Mouse (Mus musculus): ENCODE data around the gene Fgf11.

The Fgf11 gene

DNA sequence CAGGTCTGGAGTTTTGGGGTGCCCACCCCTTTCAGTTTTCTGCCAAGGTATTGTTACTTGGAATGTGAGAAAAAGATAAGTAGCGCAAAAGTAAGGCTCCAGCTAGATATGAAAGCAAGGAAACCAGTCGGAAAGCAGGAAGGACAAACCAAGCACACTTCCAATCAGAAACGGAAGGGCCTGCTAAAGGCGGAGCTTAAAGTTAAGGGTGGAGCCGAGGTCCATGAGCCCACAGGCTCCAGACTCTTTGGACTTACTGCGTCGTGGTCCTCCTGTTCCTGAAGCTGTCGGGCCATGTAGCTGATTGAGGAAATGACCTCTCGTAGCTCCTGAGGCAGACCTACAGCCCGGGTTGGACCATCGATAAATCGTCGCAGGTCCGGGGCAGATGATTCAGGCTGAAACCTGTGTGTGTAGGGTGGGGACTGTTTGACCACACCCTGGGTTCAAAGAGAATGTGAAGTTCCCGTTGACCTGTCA is 16.8 kb downstream of the Fgf11 start:
- DNase-seq (ENCODE audit: low spot score in 2 of 2) = peak; percentile 33 to 52

DNA sequence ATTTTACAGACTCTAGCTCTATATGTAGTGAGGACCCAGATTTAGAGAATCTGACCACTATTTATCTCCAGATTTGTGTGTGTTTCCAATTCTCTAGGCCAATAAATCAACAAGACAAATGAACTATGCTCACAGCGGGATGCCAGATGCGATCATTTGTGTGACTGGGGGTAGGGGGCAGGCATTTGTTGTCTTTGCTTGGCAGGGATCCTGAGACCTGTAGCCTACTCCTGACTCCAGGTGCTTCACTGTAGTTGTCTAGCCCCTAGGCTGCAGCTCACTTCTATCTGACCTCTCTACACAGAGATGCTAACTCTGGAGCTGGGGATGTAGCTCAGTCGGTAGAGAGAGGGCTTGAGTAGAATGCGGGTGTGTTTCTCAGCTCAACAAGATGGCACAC is 19.8 kb downstream of the Fgf11 start:
- DNase-seq (ENCODE audit: low spot score in 2 of 2) = no peak

GRCm38 (mm10) chr11:69778985-69779384 is 22.7 kb downstream of the Fgf11 start:
- no peak for DNase-seq (ENCODE audit: low spot score in 2 of 2)

GRCm38 (mm10) chr11:69778258-69778982 is 23.2 kb downstream of the Fgf11 start:
- DNase-seq (ENCODE audit: low spot score in 2 of 2) = no peak

- DNase-seq (ENCODE audit: low spot score in 2 of 2) = no peak
These were observed 24.0 kb downstream of the Fgf11 start for GRCm38 (mm10) chr11:69777504-69778257.

GRCm38 (mm10) chr11:69776488-69776887 is 25.2 kb downstream of the Fgf11 start:
- no peak for DNase-seq (ENCODE audit: low spot score in 2 of 2)

GRCm38 (mm10) chr11:69775716-69776115 is 25.9 kb downstream of the Fgf11 start:
- no peak for DNase-seq (ENCODE audit: low spot score in 2 of 2)

- DNase-seq (ENCODE audit: low spot score in 2 of 2) = no peak
These were observed 26.7 kb downstream of the Fgf11 start for GRCm38 (mm10) chr11:69774961-69775360.

- no peak for DNase-seq (ENCODE audit: low spot score in 2 of 2)
These were observed 34.1 kb downstream of the Fgf11 start for GRCm38 (mm10) chr11:69767625-69767909.

GRCm38 (mm10) chr11:69766872-69767624 is 34.6 kb downstream of the Fgf11 start:
- no peak for DNase-seq (ENCODE audit: low spot score in 2 of 2)

DNA sequence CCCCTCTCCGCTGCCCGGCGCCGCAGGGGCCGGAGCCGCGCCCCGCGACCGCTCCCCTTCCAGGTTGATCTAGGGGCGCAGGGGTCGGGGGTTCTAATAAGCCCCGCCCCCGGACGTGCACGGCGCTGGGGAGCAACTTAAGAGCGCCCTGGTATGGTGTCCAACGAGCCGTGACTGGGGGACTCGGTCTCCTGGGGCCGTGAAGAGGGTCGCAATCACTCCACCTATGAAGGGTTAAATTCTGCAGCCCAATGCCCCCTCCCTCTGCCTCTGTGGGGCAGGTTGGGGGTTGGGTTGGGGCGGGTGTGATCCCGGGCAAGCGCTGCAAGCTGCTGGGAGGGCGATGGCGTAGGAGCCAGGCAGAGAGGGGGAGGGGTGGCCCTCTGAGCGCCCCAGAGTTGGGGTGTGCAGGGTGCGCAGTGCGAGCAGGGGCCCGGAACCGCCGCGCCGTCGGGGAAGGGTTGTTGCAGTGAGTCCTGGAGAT is 35.5 kb downstream of the Fgf11 start:
- peak; percentile 62 to 74 for DNase-seq (ENCODE audit: low spot score in 2 of 2)

DNA sequence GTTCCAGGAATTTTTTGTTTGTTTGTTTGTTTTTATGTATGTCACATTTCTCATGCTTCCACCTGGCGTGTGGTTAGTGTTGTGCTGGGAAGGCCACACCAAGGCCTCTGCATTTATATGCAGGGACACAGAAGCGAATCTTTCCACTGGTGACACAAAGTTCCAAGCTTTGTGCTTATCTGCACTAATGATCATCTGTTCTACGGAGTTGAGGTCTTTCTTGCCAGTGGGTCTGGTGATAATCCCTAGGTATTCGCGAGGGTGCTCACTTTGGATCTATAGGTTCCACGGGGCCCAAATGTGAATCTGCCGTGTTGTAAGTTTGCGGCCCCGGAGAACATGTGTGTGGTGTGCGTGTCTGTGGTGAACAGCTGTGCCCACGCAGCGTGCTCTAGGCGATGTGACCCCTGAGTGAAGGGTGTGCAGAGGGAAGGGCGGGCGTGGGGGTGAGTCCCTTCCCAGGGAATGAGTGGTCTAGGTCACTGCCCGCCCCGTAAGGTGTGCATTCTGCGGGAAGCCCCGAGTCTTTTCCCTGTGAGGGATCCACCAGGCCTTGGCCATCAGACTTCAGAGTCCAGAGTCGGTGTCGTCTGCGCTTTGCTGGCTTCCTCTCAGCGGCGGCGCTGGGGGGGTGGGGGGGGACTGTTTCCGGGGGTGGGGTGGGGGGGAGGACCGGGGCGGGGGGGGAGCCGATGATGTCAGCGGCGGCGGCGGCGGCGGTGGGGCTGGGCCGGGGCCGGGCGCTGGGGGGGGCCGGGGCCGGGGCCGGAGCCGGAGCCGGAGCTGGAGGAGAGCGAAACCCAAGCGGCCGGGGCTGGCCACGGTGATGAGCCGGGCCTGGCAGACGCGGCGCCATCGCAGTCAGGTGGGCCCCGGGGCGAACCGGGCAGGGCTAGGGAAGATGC is 36.2 kb downstream of the Fgf11 start, which contains the start of gene Zbtb4:
Gene Zbtb4 (plus strand): TSS at position 692 of the 905 bp plus-strand sequence.
- no peak for DNase-seq (ENCODE audit: low spot score in 2 of 2)

DNA sequence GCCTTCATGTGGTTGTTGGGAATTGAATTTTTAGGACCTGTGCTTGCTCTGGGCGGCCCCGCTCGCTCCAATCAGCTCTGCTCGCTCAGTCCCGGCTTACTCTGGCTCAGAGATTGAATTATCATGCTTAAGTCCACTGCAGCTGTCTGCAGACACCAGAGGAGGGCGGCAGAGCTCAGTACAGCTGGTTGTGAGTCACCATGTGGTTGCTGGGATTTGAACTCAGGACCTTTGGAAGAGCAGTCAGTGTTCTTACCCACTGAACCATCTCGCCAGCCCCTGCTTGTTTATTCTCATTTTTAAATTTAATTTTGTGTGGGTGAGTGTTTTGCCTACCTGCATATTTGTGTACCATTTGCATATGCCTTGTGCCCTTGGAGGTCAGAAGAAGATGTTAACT is 38.1 kb downstream of the Fgf11 start:
- DNase-seq (ENCODE audit: low spot score in 2 of 2) = no peak

GRCm38 (mm10) chr11:69761868-69762267 is 39.8 kb downstream of the Fgf11 start, which contains the start of gene Slc35g3:
Slc35g3 (minus strand) TSS chr11:69761968.
- DNase-seq (ENCODE audit: low spot score in 2 of 2) = no peak

- DNase-seq (ENCODE audit: low spot score in 2 of 2) = no peak
These were observed 40.8 kb downstream of the Fgf11 start for GRCm38 (mm10) chr11:69760901-69761200.

DNA sequence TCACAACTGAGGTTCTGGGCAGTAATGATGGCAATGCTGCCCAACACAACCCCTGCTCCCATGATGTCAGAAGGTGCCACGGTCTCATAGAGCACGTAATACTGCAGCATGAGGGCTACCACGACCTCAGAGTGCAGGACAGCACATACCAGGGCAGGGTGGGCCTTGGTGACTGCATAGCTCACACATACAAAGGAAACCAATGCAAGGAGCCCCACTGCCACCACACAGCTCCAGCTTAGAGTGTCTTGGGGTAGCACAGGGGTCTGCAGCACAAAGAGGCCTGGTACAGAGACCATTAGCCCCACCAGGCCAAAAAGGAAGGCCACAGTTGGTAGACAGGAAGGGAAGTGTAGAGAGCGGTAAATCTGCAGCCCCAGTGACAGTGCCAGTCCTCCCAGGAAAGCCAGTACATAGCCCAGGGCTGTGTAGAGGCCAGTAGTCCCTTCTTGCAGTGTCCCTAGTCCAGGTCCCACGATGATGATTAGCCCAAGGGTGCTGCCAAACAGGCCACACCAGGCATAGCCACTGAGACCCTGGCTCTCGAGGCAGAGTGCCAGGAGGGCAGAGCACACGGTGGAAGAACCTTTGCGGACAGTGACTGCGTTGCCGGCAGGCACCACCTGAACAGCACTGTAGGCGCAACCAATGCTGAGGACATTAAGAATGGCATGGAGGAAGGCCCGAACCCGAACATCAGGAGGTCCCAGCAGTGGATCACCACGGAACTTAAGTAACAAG is 41.3 kb downstream of the Fgf11 start:
- no peak for DNase-seq (ENCODE audit: low spot score in 2 of 2)

- DNase-seq (ENCODE audit: low spot score in 2 of 2) = peak; percentile 71 to 87
These were observed 42.5 kb downstream of the Fgf11 start for GRCm38 (mm10) chr11:69758971-69759721.

DNA sequence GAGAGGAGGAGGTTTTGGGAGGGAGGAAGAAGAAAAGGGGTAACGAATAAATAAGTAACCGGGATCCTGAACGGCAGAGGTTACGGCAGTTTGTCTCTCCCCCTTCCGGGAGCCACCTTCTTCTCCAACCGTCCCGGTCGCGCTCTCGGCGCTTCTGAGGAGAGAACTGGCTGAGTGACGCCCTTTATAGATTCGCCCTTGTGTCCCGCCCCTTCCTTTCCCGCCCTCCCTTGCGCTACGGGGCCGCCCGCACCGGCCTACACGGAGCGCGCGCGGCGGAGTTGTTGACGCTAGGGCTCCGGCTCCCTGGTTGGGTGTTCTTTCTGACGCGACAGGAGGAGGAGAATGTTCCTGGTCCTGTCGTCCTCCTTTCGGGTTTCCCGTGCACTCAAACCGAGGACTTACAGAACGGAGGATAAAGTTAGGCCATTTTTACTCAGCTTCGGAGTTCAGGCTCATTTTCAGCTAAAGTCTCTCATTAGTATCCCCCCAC is 43.1 kb downstream of the Fgf11 start, which contains the start of gene Polr2a:
Gene Polr2a (minus strand): TSS at position 160 of the 493 bp plus-strand sequence.
- peak; percentile 94 to 97 for DNase-seq (ENCODE audit: low spot score in 2 of 2)

- DNase-seq (ENCODE audit: low spot score in 2 of 2) = peak; percentile 97 to 98
These were observed 43.6 kb downstream of the Fgf11 start for GRCm38 (mm10) chr11:69758090-69758456.
